Mouse (Mus musculus) megakaryocyte, embryonic 14.5 days (primary cell): Measurements from ENCODE around the gene Gpld1. TPM values are rescaled to one million over a fixed set of nuclear protein-coding genes. Genes with fewer than 3 reads are reported as not detected.
A peak's percentile ranks its signal among the peaks of the same experiment; 100 is the strongest.

Experiments
- H3K27me3 ChIP-seq: replicated peaks from 2 replicates; pipeline ENCODE3; 2012; ENCODE audit warnings: inconsistent platforms
- H3K36me3 ChIP-seq: replicated peaks from 2 replicates; pipeline ENCODE3; 2012; ENCODE audit warnings: low read length, inconsistent platforms, mixed read lengths
- H3K4me1 ChIP-seq: 2 replicates; pipeline ENCODE4 v1.6.1; 2012; ENCODE audit warnings: inconsistent platforms
- H3K4me3 ChIP-seq: replicated peaks from 2 replicates; pipeline ENCODE3; 2012; ENCODE audit warnings: moderate library complexity, mild to moderate bottlenecking, inconsistent platforms
- H3K9me3 ChIP-seq: 2 replicates; pipeline ENCODE4 v1.6.1; 2012; ENCODE audit warnings: inconsistent platforms
- FLI1 ChIP-seq: IDR thresholded peaks from 2 replicates; pipeline ENCODE4 v1.6.1; 2012; ENCODE audit warnings: low read length, inconsistent platforms, mixed read lengths
- GATA1 ChIP-seq: IDR thresholded peaks from 3 replicates; pipeline ENCODE4 v1.6.1; 2012; ENCODE audit warnings: mixed read lengths, low read length, inconsistent platforms, borderline replicate concordance
- polyA plus RNA-seq: library from polyadenylated mRNA; stranded (reverse); fragments of >175 nt; gene quantifications from 2 replicates; pipeline ENCODE4 v1.2.3, GENCODE M21; 2012; ENCODE audit warnings: low replicate concordance; ENCODE audit not compliant: insufficient read depth

Gene Gpld1
- polyA plus RNA-seq, 1 experiment: not detected

GRCm38 (mm10) chr13:24920333-24920977 is 22.5 kb upstream of the Gpld1 start:
- Histone ChIP-seq H3K36me3 (no peaks in the 10 kb centered on the region), H3K4me3 (no peak overlapping the region), H3K4me1 (peaks cover 3% of the 10 kb centered on the region; the same call in 1 of the 2 replicates), H3K27me3 (peaks cover 17% of the 10 kb centered on the region), H3K9me3 (no peaks in the 10 kb centered on the region)
- TF ChIP-seq FLI1 (no peak), GATA1 (no peak)

DNA sequence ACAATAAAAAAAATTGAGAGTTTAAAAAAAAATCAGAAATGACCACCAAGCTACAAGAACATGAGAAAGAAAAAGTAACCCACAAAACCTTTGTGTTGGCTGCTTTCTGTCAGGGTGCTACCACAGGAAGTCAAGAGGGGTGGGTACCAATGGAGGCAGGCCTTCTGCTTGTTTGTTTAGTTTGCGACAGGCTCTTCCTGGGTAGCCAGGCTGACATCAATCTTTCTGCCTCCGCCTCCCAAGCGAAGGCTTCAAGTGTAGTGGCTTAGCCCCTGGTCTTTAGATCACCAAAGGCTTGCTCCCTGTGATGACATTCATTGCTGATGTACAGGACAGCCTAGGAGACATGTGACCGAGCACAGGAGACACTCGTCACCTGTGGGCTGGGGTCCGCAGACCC is 21.7 kb upstream of the Gpld1 start:
- no peaks in the 10 kb centered on the region for H3K36me3 ChIP-seq
- TF ChIP-seq FLI1 (no peak), GATA1 (no peak)
- no peak overlapping the region for H3K4me3 ChIP-seq
- peaks cover 17% of the 10 kb centered on the region for H3K27me3 ChIP-seq
- H3K9me3 ChIP-seq: no peaks in the 10 kb centered on the region
- peaks cover 3% of the 10 kb centered on the region; the same call in 1 of the 2 replicates for H3K4me1 ChIP-seq

DNA sequence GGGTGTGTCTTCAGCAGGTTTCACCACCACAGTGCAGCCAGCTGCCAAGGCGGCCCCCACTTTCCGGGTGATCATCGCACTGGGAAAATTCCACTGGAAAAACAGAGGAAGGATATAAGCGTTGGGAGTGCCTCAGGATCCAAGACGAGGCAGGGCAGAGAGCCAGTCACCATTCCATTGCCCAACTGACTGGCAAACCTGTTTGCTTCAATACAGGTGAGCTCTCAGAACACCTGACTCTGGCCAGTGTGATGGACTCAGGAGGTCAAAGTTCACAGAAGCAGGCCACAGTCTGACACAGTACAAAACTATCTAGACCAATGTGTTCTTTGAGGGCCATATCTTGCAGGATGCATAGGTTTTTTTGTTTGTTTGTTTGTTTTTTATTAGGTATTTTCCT is 19.0 kb upstream of the Gpld1 start:
- Histone ChIP-seq H3K36me3 (no peaks in the 10 kb centered on the region), H3K27me3 (peaks cover 29% of the 10 kb centered on the region), H3K4me3 (no peak overlapping the region), H3K4me1 (peaks cover 3% of the 10 kb centered on the region; the same call in 1 of the 2 replicates), H3K9me3 (no peaks in the 10 kb centered on the region)
- TF ChIP-seq GATA1 (no peak), FLI1 (no peak)

GRCm38 (mm10) chr13:24930591-24930990 is 12.4 kb upstream of the Gpld1 start:
- H3K9me3 ChIP-seq: peaks cover 12% of the 10 kb centered on the region
- peaks cover 44% of the 10 kb centered on the region for H3K27me3 ChIP-seq
- peaks cover 14% of the 10 kb centered on the region for H3K4me1 ChIP-seq
- H3K4me3 ChIP-seq: no peak overlapping the region
- TF ChIP-seq GATA1 (no peak), FLI1 (no peak)
- no peaks in the 10 kb centered on the region for H3K36me3 ChIP-seq

GRCm38 (mm10) chr13:24933199-24933598 is 9.8 kb upstream of the Gpld1 start:
- H3K9me3 ChIP-seq: peaks cover 17% of the 10 kb centered on the region
- peaks cover 28% of the 10 kb centered on the region for H3K4me1 ChIP-seq
- peaks cover 62% of the 10 kb centered on the region for H3K27me3 ChIP-seq
- H3K4me3 ChIP-seq: peak overlapping the region; percentile 14
- H3K36me3 ChIP-seq: no peaks in the 10 kb centered on the region
- TF ChIP-seq GATA1 (no peak), FLI1 (no peak)

DNA sequence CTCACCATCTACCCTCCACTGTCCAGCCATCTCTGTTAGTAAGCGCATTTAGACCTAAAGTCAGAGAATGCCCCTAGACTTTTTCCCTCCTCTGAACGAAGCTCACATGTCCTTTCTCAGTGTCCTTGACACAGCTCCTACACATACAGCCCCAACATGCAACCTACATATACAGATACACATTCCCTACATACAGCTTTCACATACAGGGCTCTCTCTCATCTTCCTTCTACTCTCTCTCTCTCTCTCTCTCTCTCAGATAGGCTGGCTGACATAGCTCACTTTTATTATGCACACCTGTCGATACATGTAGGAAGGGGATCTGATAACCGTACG is 6.2 kb upstream of the Gpld1 start:
- Histone ChIP-seq H3K4me1 (peaks cover 28% of the 10 kb centered on the region), H3K9me3 (peaks cover 17% of the 10 kb centered on the region), H3K36me3 (no peaks in the 10 kb centered on the region), H3K4me3 (peak overlapping the region; percentile 94), H3K27me3 (peaks cover 67% of the 10 kb centered on the region)
- TF ChIP-seq FLI1 (no peak), GATA1 (no peak)

DNA sequence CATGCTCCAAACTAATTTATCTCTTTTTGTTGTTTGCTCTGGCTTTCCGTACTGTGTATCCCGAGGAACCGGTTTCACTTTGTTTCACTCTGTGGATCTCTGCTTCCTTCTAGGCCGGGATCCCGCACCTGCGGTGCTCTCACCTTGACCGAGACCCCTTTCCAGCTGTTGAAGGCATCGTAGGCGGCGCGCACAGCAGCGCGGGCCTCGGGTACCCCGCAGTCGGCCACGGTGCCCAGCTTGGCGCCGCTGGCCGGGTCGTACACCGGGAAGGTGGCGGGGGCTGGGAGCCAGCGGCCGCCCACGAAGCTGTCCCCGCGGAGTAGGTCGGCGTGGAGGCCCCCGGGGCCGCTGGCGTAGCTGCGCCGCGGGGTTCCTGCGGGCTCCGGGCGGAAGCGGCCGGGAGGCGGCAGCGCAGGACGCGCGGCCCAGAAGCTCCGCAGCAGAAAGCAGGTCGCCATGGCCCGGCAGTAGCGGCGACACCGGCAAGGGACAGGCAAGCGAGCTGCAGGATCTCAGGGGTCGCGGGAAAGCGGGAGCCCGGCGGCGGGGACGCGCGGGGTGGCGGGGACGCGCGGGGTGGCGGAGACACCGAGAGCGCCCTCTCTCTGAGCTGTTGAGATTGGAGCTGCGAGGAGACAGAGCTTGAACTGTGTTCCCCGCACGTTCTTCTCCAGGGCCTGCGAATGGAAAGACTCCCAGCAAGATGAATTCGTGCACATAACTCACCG is 5.7 kb upstream of the Gpld1 start, which contains the start of gene Aldh5a1:
Aldh5a1 (minus strand) TSS at position 554 of the 731 bp plus-strand sequence.
- Histone ChIP-seq H3K4me3 (peak within 1 kb of the TSS; percentile 94), H3K9me3 (peaks cover 17% of the 10 kb centered on the region), H3K4me1 (peaks cover 24% of the 10 kb centered on the region), H3K36me3 (no peaks in the 10 kb centered on the region), H3K27me3 (peaks cover 66% of the 10 kb centered on the region)
- TF ChIP-seq GATA1 (no peak), FLI1 (no peak)

GRCm38 (mm10) chr13:24937839-24938166 is 5.1 kb upstream of the Gpld1 start:
- Histone ChIP-seq H3K27me3 (peaks cover 70% of the 10 kb centered on the region), H3K4me1 (peaks cover 24% of the 10 kb centered on the region), H3K36me3 (no peaks in the 10 kb centered on the region), H3K4me3 (peak overlapping the region; percentile 94), H3K9me3 (peaks cover 17% of the 10 kb centered on the region)
- TF ChIP-seq GATA1: no peak
- no peak for TF ChIP-seq FLI1

GRCm38 (mm10) chr13:24938683-24939082 is 4.3 kb upstream of the Gpld1 start:
- TF ChIP-seq FLI1 (no peak), GATA1 (no peak)
- peak overlapping the region; percentile 4 for H3K4me3 ChIP-seq
- peaks cover 19% of the 10 kb centered on the region for H3K4me1 ChIP-seq
- H3K27me3 ChIP-seq: peaks cover 72% of the 10 kb centered on the region
- H3K9me3 ChIP-seq: peaks cover 14% of the 10 kb centered on the region
- no peaks in the 10 kb centered on the region for H3K36me3 ChIP-seq

DNA sequence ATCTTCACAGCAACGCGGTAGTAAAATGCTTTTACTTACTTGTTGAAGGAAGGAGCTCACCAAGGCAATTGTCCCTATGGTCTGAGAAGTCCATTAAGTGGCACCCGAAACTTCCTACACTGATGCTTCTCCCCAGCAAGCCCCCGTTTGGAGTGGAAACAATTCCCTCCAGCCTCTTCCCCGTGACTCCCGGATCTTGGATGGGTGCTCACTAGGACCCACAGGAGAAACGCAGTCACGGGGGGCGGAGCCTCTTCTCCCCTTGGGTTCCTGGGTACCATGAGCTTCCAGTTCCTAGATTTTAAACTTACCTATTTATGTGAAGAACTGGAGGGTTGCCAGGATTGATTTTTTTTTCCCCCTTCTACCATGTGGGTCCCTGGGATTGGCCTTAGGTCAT is 3.5 kb upstream of the Gpld1 start:
- peaks cover 11% of the 10 kb centered on the region for H3K9me3 ChIP-seq
- H3K36me3 ChIP-seq: no peaks in the 10 kb centered on the region
- no peak overlapping the region for H3K4me3 ChIP-seq
- peaks cover 19% of the 10 kb centered on the region for H3K4me1 ChIP-seq
- H3K27me3 ChIP-seq: peaks cover 73% of the 10 kb centered on the region
- TF ChIP-seq FLI1 (no peak), GATA1 (no peak)
